Mouse (Mus musculus): ENCODE data around the gene Capza2. TPM values are rescaled to one million over a fixed set of nuclear protein-coding genes. Genes with fewer than 3 reads are reported as not detected.
A peak's percentile ranks its signal among the peaks of the same experiment; 100 is the strongest.
"Not testable (repeated sequence)": the region's sequence is repeated elsewhere in the genome, so short reads cannot be mapped to it uniquely, and the experiment has no call there.

Gene Capza2
- total RNA-seq, 2 experiments from 2014 or later: 132 to 151 TPM

GRCm38 (mm10) chr6:17640031-17640430 lies 4.0 kb downstream of the Capza2 start:
- DNase-seq: no peak

DNA sequence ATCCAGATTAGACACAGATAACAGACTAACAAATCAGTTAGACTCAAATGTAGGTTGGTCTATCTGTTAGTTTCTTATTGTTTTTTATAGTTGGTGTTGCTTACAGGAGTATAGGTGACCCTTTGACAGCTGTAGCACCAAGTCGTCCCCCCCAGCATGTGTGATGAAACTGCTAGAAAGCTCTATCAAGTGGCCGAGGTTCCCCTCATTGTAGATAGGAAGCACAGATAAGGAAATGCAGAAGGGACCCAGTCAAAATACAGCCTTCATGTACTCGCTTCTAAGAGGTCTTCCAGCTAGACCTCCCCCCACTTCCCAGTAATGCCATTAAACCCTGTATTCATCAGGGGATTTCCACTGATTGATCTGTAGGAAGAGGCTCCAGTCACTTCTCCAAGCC lies 6.7 kb downstream of the Capza2 start:
- DNase-seq: no peak

DNA sequence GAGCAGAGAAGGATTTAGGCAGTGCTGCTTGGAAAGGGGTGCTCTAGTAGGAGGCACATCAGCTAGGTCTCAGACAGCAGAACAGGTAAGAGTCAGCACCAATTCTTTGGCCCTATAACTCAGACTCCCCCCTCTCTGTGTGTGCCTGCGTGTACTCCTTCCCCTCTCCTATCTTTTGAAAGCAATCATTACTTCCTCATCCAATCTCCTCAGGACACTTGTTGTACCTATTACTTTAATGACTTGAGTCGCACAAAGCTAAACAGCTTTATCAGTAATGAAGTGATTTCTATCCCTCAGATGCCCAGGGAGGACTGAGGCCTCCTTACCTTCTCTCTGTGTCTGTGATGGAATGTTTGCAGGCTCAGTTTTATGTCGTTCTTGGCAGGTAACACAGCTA lies 10.1 kb downstream of the Capza2 start:
- no peak for DNase-seq

DNA sequence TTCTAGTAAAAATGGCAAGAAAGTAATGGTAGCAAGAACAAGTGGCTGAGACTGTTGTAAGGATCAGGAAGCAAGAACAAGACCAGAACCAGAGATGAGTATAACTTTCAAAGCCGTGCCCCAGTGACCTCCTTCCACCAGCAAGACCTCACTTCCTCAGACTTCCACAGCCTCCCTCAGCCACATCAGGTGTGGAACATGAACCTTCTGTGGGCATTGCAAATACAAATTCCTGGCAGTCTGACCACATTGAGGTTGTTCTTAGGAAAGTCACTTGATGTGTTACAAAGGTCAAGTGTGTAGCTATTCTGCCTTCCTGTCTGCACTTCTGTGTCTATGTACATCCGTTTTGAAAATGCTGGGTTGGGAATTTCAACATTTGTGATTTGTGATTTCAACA lies 16.1 kb downstream of the Capza2 start:
- DNase-seq: no peak

DNA sequence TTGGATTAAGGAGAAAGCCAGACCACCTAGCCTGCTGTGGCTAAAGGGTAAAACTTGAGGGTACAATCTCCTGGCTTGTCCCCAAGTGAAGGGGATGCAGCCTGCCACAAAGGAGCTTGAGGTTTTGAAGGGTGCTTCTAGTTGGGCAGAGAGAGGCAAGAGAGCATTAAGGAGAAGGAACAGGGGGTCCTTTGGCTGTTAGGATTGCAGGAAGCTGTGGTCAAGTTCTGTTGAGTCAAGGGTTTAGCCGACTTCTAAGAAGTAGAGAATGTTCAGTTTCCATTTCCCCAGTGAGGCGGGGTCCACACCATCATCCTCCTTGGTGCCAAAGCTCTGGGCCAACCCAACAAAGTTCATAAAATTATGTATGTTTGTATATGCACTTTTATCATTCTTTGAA lies 19.0 kb downstream of the Capza2 start:
- no peak for DNase-seq

- DNase-seq: no peak
These were observed 21.3 kb downstream of the Capza2 start for GRCm38 (mm10) chr6:17657308-17657707.

- DNase-seq: no peak
These were observed 29.3 kb downstream of the Capza2 start for GRCm38 (mm10) chr6:17665348-17665747.

DNA sequence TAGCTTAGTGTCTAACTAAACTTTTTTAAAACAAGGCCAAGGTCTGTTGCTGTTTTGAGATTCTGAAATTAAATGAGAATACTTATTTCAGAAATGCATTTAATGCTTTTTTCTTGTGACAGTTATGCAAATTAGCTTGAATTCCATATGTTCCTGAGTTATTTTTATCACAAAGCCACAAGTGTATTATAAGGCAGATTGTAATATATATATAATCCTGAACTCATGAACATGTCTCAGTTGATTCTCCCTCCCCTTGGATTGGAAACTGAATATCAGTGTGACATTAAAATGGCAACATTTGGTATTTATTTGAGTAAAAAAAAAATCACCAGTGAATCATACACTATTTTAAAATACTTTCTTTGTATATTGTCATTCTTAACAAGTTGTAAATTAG lies 30.0 kb downstream of the Capza2 start:
- DNase-seq: no peak

GRCm38 (mm10) chr6:17667813-17668212 lies 31.8 kb downstream of the Capza2 start:
- DNase-seq: peak in 1 of 2 experiments; percentile 5

GRCm38 (mm10) chr6:17668334-17668733 lies 32.3 kb downstream of the Capza2 start:
- DNase-seq: no peak

DNA sequence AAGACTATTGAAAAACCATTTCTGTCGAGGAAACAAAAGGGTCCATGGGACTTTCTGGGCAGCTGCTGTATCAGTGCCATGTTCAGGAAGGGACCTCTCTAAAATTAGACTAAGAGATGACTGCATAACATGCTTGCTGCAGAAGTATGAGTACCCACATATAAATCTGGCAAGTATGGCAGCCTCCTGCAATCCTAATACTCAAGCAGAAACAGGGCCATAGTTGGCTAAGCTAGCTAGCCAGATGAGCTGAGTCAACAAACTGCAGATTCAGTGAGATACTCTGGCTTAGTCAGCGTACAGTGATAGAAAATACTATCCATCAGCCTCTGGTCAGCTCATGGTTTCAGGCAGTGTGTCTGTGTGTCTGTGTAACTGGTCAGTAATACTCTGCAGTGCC lies 33.8 kb downstream of the Capza2 start:
- DNase-seq: no peak

DNA sequence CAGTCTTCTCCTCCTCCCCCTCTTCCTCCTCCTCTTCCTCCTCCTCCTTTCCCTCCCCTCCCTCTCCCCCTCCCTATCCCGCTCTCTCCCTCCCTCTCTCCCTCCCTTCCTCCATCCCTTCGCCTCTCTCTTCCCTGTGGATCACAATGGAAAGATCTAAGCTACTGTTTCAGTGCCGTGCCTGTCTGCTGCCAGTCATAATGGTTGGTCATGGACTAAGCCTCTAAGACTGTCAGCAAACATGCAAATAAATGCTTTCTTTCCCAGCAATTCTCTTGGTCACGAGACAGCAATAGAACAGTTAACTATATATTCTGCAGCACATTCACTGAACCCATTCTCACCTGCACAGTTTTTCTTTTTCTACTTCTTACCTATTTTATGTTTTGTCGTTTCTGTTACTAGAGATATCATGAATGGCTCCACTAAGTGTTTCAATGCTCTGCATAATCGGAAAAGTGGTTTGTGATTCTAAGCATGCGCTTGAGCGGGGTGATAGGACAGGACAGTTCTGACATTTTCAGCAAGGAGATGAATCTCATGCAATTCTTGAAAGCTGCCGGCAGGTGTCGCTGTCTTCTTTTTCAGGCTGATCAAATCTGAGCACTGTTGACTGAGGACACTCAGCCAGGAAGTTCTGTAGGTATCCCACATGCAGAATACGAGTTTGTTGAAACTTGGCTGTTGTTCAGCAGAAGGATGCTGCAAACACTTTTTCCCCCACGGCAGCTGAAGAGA lies 39.2 kb downstream of the Capza2 start:
- DNase-seq: peak; percentile 73 to 75

DNA sequence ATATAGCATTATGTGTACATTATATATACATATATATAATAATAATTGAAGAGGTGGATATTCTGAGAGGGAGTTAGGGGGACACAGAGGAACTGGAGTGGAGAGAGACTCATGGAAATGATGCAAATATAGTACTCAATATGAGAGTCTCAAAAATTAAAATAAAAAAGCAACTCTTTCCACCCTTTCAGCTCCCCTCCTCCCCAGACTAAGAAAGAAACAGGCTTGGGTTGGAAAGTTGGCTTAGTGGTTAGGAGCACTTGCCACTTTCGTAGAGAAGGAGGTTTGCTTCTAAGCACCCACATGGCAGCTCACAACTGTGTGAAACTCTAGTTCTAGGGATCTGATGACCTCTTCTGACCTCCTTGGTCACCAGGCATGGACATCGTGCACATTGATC lies 41.0 kb downstream of the Capza2 start:
- no peak for DNase-seq

- no peak for DNase-seq
These were observed 44.4 kb downstream of the Capza2 start for GRCm38 (mm10) chr6:17680266-17680925.

- DNase-seq: no peak
These were observed 45.8 kb downstream of the Capza2 start for GRCm38 (mm10) chr6:17681810-17682209.

DNA sequence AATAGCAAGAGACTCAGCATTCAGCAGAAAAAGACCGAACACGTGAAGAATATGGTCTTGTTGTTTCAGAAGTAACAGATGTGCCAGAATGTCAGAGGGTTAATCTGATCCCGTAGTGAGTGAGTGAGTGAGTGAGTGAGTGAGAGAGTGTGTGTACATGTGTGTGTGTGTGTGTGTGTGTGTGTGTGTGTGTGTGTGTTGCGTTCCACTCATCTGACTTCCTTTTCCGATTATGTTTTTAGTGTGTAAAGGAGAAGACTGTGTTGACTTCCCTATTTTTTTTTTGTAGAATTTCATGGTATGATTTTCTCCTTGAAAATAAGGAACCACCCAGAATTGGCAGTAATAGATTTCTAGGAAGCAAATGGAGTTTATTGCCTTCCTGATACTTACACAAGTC lies 52.6 kb downstream of the Capza2 start:
- DNase-seq: no peak

- no peak for DNase-seq
These were observed 56.6 kb downstream of the Capza2 start, which contains the start of gene St7 for GRCm38 (mm10) chr6:17692647-17693046. Gene St7, plus strand, starts transcription at chr6:17692933.

DNA sequence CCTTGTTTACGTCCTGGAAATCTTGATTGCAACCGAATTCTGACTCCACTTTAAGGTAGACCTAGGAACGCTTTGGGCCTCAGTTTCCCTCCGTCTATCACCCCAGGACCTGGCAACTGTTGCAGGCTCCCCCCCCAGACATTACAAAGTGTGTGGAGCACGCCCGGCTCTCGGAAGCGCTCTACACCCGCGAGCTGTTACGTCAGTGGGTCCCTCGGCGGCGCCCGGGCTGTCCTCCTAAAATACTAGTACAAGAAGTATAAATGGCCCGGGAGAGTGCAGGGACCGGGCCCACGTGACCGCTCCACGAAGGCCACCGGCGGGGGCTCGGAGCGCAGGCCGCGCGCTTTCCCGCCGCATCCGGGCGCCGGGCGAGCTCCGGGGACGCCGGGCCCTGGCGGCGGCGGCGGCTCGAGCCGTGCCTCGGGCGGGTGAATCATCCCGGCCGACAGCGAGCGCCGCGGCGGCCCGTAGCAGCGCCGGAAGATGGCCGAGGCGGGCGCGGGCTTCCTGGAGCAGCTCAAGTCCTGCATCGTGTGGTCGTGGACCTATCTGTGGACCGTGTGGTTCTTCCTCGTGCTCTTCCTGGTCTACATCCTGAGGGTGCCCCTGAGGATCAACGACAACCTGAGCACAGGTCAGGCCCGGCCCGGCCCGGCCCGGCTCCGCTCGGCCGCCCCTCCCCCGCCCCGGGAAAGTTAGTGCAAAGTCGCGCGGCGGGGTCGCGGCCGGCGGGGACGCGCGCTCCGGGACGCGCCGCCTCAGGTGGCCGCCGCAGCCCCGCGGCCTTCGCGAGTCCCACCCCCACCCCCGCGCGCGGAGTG lies 57.9 kb downstream of the Capza2 start:
- DNase-seq: peak; percentile 82 to 89

GRCm38 (mm10) chr6:17694550-17694951 lies 58.5 kb downstream of the Capza2 start:
- DNase-seq: peak; percentile 84 to 87

DNA sequence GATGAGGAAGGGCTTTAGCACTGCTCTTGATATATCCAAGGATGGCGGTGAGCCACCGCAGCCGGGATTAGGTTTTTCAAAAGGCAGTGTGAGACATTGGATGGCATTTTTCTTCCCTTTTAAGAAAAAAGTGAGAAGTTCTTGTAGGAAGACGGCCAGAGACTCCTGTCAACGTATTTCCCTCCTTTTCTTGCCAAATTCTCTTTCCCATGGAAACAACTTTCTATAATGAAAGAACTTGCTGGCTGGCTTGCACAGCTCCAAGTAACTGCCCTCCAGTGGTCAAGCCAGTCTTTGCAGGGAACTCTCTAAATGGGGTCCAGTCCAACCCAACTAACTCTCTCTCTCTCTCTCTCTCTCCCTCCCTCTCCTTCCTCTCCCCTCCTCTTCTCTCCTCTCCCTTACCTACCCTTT lies 60.3 kb downstream of the Capza2 start:
- DNase-seq: peak; percentile 65 to 72

DNA sequence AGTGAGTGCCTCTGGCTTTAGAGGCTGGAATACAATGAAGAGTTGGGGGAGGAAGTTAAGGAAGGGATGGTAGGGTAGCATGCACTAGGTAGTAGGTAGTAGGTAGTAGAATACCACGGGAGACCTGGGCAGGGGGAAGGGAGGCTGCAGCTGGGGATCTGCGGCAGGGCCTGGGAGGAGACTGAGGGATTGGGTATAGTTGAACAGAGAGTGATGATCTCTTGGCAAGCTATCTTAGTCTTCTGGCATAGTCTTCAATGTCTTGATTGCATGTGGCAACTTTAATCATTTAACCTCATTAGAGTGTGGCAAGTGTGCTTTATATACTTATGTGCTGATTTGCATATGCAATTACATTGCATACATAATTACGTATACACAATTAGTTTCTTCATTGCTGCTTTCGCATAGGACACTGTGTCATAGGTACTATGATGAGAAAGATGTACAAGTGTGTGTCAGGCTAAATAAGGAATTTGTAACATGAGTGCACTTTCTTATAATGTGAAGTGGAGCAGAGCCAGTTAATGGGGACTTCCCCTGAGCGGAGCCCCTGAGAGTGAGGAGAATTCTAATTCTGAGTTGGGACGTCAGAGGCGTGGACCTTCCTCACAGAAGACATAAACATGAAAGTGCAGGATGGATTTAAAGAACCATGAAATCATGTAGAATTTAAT lies 65.0 kb downstream of the Capza2 start:
- no peak for DNase-seq

GRCm38 (mm10) chr6:17704038-17704437 lies 68.0 kb downstream of the Capza2 start:
- not testable (repeated sequence) for DNase-seq

Measured in adrenal gland, postnatal 36 days (tissue).